Mouse (Mus musculus): ENCODE measurements around the gene B3galt5. TPM values are rescaled to one million over a fixed set of nuclear protein-coding genes. Genes with fewer than 3 reads are reported as not detected.
"Not testable (repeated sequence)": the region's sequence is repeated elsewhere in the genome, so short reads cannot be mapped to it uniquely, and the experiment has no call there.

B3galt5 gene
- polyA plus RNA-seq, 1 experiment from 2014 or later = 1.7 TPM

DNA sequence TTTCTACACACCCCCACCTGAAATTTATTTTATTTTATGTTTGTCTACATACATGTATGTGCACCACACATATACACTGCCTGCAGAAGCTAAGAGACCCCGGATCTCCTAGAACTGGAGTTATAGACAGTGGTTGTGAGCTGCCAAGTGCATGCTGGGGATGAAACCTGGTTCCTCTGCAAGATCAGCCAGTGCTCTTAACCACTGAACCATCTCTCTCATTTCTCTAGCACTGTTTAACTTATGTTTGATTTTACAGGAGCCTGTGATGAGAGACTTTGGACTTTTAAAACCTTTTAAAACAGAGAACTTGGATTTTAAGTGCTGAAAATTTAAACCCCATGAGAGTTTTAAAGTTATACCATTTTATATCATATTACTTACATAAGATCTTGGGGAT lies 87.1 kb downstream of the B3galt5 start:
- no peak overlapping the region for H3K27ac ChIP-seq
- 89% methylated on average over 1 of the region's 1 CpGs for WGBS
- no peak for ATAC-seq (ENCODE audit: low FRiP score)
- H3K9ac ChIP-seq = no peak overlapping the region
- H3K4me3 ChIP-seq = no peak overlapping the region
- no peak overlapping the region for H3K4me2 ChIP-seq (replicated peaks)
- H3K36me3 ChIP-seq = no peaks in the 10 kb centered on the region
- no peaks in the 10 kb centered on the region for H3K9me3 ChIP-seq (replicated peaks)
- no peaks in the 10 kb centered on the region for H3K27me3 ChIP-seq
- H3K4me1 ChIP-seq = peaks cover 13% of the 10 kb centered on the region; the same call in 1 of the 2 replicates

DNA sequence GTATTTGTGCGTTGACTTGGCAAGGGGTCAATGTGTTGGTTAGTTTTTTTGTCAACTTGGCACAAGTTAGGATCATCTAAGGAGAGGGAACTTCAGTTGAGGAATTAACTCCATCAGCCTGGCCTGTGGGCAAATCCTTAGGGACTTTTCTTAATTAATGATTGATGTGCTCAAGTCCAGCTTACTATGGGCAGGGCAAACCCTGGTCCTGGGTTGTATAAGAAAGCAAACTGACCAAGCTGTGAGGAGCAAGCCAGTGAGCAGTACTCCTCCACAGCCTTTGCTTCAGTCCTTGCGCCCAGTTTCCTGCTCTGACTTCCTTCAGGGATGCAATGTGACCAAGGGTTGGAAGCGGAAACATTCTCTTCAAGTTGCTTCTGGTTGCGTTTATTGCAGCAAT lies 87.6 kb downstream of the B3galt5 start:
- ATAC-seq (ENCODE audit: low FRiP score) = no peak

DNA sequence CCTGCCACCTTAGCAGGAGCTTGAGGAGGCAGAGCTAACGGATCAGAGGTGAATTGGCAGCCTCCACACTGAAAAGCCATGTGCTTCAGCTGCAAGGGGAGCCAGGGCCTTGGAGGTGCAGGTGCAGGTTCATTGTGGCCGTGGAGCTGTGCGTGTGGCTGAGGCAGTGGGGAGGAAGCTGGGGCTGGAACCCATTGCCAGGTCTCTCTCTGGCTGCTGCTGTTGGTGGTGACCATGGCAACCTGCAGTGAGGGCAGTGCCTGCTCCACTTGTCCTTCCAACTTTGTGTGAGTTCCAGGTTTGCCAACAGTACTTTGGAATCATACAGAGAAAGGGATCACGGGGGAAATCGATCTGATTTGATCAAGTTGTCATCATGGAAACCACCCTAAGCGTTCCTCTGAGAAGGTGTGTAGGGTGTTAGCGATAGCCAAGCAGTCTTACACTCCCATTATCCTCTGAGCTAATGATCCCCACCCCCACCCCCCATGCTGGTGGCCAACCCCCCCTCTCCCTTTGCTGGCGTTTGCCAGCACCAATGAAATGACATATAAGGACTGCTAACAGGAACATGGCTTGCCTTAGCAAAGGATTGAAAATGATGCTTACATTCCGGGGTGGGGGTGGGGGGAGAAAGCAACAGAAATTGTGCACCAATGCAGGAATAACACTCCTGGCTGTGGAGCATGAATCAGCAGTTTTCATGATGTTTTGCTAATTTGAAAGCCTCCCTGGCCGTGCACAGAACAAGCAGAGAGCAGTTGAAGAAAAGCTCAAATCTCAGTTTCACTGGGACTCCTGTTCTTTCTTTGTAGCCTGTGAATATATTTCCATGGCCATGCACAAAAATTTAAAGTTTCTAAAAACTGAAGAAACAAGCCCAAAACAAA lies 90.8 kb downstream of the B3galt5 start:
- Histone ChIP-seq H3K9ac (no peak overlapping the region), H3K27me3 (no peaks in the 10 kb centered on the region), H3K27ac (no peak overlapping the region), H3K4me3 (no peak overlapping the region), H3K4me2 (replicated peaks) (no peak overlapping the region), H3K4me1 (peaks cover 13% of the 10 kb centered on the region; the same call in 1 of the 2 replicates), H3K36me3 (no peaks in the 10 kb centered on the region), H3K9me3 (replicated peaks) (no peaks in the 10 kb centered on the region)
- 42% methylated on average over 10 of the region's 10 CpGs for WGBS
- ATAC-seq (ENCODE audit: low FRiP score) = no peak

More for the DNA sequence above, 87.6 kb downstream of the B3galt5 start:
- H3K4me3 ChIP-seq = no peak overlapping the region
- no peaks in the 10 kb centered on the region for H3K27me3 ChIP-seq
- H3K9me3 ChIP-seq (replicated peaks) = no peaks in the 10 kb centered on the region
- 91% methylated on average over 4 of the region's 4 CpGs for WGBS
- H3K4me1 ChIP-seq = peaks cover 13% of the 10 kb centered on the region; the same call in 1 of the 2 replicates
- H3K9ac ChIP-seq = no peak overlapping the region
- no peak overlapping the region for H3K4me2 ChIP-seq (replicated peaks)
- H3K27ac ChIP-seq = no peak overlapping the region
- H3K36me3 ChIP-seq = no peaks in the 10 kb centered on the region

DNA sequence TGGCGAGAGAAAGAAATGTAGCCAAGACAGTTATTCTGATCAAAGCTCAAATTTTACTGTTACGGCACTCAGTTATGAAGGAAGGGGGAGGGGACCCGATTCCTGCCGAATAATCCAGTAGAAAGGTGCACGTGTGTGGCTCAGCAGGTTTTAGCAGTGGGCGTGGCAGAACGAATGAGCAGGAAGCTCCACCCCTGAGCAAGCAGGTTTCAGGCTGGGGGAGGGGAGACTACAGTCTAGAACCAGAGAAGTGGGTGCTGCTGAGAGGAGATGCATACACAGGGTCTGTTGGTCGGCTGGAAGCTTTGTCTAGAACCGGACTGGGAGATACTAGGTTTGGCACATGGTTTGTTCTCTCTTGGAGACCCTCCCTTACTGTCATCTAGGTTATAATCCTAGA lies 91.7 kb downstream of the B3galt5 start:
- 49% methylated on average over 9 of the region's 9 CpGs for WGBS
- not testable (repeated sequence) for H3K27ac ChIP-seq; H3K36me3 ChIP-seq; H3K9me3 ChIP-seq (replicated peaks); H3K4me3 ChIP-seq; ATAC-seq (ENCODE audit: low FRiP score); H3K9ac ChIP-seq; H3K27me3 ChIP-seq; H3K4me2 ChIP-seq (replicated peaks)
- H3K4me1 ChIP-seq = peaks cover 13% of the 10 kb centered on the region; the same call in 1 of the 2 replicates

DNA sequence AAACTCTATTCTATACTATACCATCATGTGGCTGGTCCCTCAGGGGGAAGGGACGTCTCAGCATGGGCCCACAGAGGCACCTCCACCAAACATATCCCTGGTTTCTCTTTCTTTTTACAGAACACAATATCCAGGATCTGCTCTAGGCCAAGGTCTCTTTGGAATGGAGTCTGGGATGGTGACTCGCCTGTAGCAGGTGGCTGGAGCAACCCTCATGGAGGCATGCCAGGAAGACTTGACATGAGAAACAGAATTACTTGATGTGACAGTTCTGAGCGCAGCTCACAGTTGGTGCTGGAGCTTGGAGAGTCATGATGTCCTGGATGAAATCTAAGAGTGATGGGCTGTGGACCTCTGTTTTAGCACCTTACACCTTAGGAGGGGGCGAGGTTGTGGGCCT lies 104.0 kb downstream of the B3galt5 start:
- no peak for ATAC-seq (ENCODE audit: low FRiP score)
- WGBS = 80% methylated on average over 4 of the region's 4 CpGs

DNA sequence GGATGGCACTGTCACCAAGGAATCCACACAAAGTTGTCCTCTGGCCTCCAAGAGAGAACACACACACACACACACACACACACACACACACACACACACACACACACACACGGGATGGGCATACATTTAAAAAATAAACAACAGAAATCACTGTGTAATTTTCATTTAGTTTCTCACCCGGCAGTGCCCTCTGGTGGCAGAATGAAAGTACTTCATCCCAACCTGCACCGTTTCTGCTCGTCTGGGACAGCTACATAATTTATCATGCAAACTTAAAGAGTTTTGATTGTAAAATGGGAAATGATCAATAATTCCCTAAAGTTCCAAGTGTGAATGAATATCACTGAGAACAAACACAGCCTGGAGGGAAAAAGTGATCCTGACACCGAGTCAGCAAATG lies 105.7 kb downstream of the B3galt5 start:
- Histone ChIP-seq H3K4me1 (0 out of 2 replicates have a peak, but pooled peaks cover 3% of the 10 kb centered on the region), H3K27me3 (no peaks in the 10 kb centered on the region), H3K27ac (no peak overlapping the region), H3K4me2 (replicated peaks) (no peak overlapping the region), H3K4me3 (no peak overlapping the region), H3K9me3 (replicated peaks) (no peaks in the 10 kb centered on the region), H3K36me3 (no peaks in the 10 kb centered on the region), H3K9ac (no peak overlapping the region)
- ATAC-seq (ENCODE audit: low FRiP score) = no peak
- WGBS = 16% methylated on average over 5 of the region's 5 CpGs

More for the DNA sequence above, 104.0 kb downstream of the B3galt5 start:
- Histone ChIP-seq H3K4me1 (no peaks in the 10 kb centered on the region), H3K36me3 (no peaks in the 10 kb centered on the region), H3K27ac (no peak overlapping the region), H3K4me3 (no peak overlapping the region), H3K9me3 (replicated peaks) (no peaks in the 10 kb centered on the region), H3K4me2 (replicated peaks) (no peak overlapping the region), H3K9ac (no peak overlapping the region), H3K27me3 (no peaks in the 10 kb centered on the region)

DNA sequence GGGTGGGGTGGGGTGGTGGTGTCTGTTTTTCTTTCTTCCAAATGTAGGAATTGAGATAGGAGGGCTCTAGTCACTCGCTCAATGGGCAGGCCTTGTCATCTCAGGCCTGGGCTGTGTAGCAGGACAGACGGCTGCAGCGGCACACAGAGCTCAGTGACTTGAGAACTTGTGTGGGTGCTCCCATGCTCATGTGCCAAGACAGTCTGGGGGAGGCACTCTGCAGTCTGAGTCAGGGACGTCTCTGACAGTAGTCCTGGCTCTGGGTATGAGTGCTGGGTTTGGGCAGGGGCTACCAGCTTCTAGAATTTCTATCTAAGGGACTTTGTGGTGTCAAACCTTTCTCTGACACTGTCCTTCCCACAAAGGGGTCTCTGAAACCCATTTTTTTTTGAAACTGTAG lies 106.3 kb downstream of the B3galt5 start:
- Histone ChIP-seq H3K27me3 (no peaks in the 10 kb centered on the region), H3K9me3 (replicated peaks) (no peaks in the 10 kb centered on the region), H3K4me3 (no peak overlapping the region), H3K36me3 (no peaks in the 10 kb centered on the region), H3K4me1 (0 out of 2 replicates have a peak, but pooled peaks cover 3% of the 10 kb centered on the region), H3K9ac (no peak overlapping the region), H3K27ac (no peak overlapping the region), H3K4me2 (replicated peaks) (no peak overlapping the region)
- WGBS = 81% methylated on average over 4 of the region's 4 CpGs
- no peak for ATAC-seq (ENCODE audit: low FRiP score)

DNA sequence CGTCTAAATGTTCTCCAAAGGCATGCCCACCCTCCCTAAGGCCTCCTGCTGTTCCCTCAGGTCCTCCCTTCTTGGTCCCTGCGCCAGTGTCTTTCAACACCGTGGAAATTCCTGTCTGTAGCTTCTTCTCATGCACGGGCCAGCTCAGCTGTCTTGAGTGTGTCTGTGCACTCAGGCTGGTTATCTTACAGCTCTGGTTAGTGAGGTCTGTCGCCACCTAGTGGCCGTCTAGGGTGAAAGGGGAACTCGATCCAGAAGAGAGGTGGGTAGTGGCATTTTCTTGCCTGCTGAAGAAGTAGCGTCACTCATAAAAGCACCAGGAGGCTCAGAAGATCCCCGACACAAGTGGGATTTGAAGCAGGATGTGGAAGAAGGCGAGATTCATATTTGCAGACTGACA lies 109.5 kb downstream of the B3galt5 start:
- peaks cover 3% of the 10 kb centered on the region; the same call in 1 of the 2 replicates for H3K4me1 ChIP-seq
- no peaks in the 10 kb centered on the region for H3K27me3 ChIP-seq
- no peak overlapping the region for H3K27ac ChIP-seq
- ATAC-seq (ENCODE audit: low FRiP score) = no peak; the same call in 1 of the 2 replicates
- WGBS = 4% methylated on average over 10 of the region's 10 CpGs
- no peak overlapping the region for H3K4me2 ChIP-seq (replicated peaks)
- H3K9ac ChIP-seq = no peak overlapping the region
- no peaks in the 10 kb centered on the region for H3K36me3 ChIP-seq
- no peaks in the 10 kb centered on the region for H3K9me3 ChIP-seq (replicated peaks)
- H3K4me3 ChIP-seq = no peak overlapping the region

DNA sequence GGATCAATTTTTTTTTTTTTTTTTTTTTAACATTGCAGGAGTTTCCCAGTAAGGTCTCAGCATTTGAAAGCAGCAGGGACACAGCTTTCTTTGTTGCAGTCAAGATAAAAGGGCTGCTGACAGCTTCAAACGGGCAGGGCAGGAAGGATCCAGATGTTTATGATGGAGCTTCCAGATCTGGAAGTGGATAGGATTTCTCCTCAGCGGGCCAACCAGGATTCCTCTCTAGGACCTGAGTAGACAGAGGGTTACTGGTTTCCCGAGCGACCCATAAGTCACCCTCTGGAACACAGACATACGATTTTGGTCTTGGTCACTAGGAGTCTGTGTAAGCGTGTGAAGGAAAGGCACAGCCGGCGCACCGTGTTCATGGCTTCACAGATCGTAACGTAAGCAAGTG lies 112.5 kb downstream of the B3galt5 start:
- no peak overlapping the region for H3K4me3 ChIP-seq
- no peak overlapping the region for H3K4me2 ChIP-seq (replicated peaks)
- no peak overlapping the region; the same call in 1 of the 2 replicates for H3K9ac ChIP-seq
- no peak for ATAC-seq (ENCODE audit: low FRiP score)
- no peaks in the 10 kb centered on the region for H3K27me3 ChIP-seq
- WGBS = 52% methylated on average over 11 of the region's 11 CpGs
- peaks cover 3% of the 10 kb centered on the region; the same call in 1 of the 2 replicates for H3K4me1 ChIP-seq
- no peaks in the 10 kb centered on the region for H3K9me3 ChIP-seq (replicated peaks)
- H3K27ac ChIP-seq = peak overlapping the region; percentile 35
- no peaks in the 10 kb centered on the region for H3K36me3 ChIP-seq

DNA sequence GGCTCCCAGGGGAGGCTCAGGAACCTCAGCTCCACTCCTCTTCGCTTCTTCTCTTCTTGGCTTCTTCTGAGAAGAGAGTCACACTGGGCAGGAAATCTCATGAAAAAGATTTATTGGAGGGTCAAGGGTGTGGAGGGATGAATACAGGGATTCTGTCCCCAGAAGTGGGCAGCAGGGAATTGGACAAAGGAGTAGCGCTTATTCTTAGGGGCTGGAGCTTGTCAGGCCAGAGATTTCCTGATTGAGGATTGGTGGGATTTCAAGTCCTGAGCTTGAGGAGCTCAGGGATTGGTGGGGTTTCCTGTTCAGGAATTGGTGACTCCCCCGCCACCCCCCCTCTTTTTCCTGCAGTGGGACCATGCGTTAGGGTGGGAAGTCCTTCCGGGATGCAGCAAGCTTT lies 113.2 kb downstream of the B3galt5 start:
- ATAC-seq (ENCODE audit: low FRiP score) = no peak
- Histone ChIP-seq H3K36me3 (no peaks in the 10 kb centered on the region), H3K9ac (no peak overlapping the region), H3K27me3 (no peaks in the 10 kb centered on the region), H3K4me2 (replicated peaks) (no peak overlapping the region), H3K9me3 (replicated peaks) (no peaks in the 10 kb centered on the region), H3K4me1 (peaks cover 3% of the 10 kb centered on the region; the same call in 1 of the 2 replicates), H3K4me3 (no peak overlapping the region), H3K27ac (peak overlapping the region; percentile 35; the same call in 1 of the 2 replicates)
- WGBS = 72% methylated on average over 5 of the region's 5 CpGs

DNA sequence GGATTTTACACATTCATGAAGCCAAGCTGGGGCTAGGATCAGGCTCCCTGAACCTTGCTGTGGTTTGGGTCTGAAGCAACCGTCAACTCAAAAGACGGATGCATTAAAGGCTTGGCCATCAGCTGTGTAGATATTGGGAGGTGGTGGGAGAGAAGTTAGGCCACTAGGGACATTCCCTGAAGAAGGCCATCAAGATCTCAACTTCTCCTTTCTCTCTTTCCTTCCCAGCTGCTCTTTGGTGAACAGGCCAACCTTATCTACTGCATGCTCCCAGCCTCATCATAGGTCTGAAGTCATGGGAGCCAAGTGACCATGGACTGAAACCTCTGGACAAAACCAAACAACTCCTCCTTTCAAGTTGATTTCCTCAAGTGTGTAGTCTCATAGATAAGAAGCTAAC lies 115.9 kb downstream of the B3galt5 start:
- Histone ChIP-seq H3K27ac (no peak overlapping the region), H3K9ac (no peak overlapping the region), H3K36me3 (no peaks in the 10 kb centered on the region), H3K4me1 (no peaks in the 10 kb centered on the region; the same call in 1 of the 2 replicates), H3K4me3 (no peak overlapping the region), H3K27me3 (no peaks in the 10 kb centered on the region), H3K4me2 (replicated peaks) (no peak overlapping the region), H3K9me3 (replicated peaks) (no peaks in the 10 kb centered on the region)
- no peak for ATAC-seq (ENCODE audit: low FRiP score)
- WGBS = 92% methylated on average over 2 of the region's 2 CpGs

DNA sequence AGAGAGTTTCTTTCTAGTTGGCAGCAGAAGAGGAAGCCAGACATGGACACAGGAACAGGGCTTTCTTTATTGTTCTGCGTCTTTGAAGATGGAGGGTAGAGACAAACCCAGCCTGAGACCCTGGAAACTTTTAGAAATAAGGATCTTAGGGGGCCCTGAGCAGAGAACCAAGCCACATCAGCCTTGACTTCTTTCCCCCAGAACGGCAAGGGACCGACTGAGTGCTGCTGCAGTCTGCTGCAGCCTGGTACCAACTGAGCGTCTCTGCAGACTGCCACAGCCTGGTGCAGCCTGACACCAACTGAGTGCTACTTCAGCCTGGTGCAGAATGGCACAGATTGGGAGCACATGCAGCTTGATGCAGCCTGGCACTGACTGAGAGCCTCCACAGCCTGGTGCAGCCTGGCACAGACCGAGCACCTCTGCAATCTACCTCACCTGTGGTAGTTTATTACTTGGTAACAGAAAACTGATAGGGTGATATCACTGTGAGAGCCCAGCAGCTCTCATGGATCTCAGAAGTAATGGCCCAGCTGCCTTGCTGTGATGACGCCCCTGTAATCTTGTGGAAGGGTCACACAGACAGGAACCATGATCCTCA lies 117.8 kb downstream of the B3galt5 start:
- no peaks in the 10 kb centered on the region for H3K36me3 ChIP-seq
- ATAC-seq (ENCODE audit: low FRiP score) = no peak
- no peak overlapping the region for H3K4me2 ChIP-seq (replicated peaks)
- no peak overlapping the region for H3K4me3 ChIP-seq
- H3K4me1 ChIP-seq = no peaks in the 10 kb centered on the region; the same call in 1 of the 2 replicates
- 83% methylated on average over 6 of the region's 6 CpGs for whole genome bisulfite sequencing
- no peak overlapping the region for H3K9ac ChIP-seq
- H3K9me3 ChIP-seq (replicated peaks) = no peaks in the 10 kb centered on the region
- H3K27ac ChIP-seq = no peak overlapping the region
- no peaks in the 10 kb centered on the region for H3K27me3 ChIP-seq
